ENCODE assay signal across 9 mouse cellular contexts in genomic region chr6:87733131-87733930, GRCm38 (mm10). TPM values are rescaled to one million over a fixed set of nuclear protein-coding genes. Genes with fewer than 3 reads are reported as not detected.
DNase-seq lines count a peak whose midpoint lies in the region; ATAC-seq lines count a peak whose summit lies in the region.
"Had no signal": no experiment of that assay in that cellular context is flagged by ENCODE, and none has a peak within 500 bp of the region (broad histone marks: within the 10 kb centered on the region; RNA-seq: fewer than 3 reads in every experiment).

No protein-coding gene starts in this region.

- DNase-seq in kidney, adult 11 months, result peak; percentile 21
- DNase-seq in kidney, adult 18-20 months, result no peak
- peak; percentile 68 for DNase-seq in lung, postnatal 25 days (ENCODE audit: low spot score)
- no peak for DNase-seq in testis, postnatal 10 days (ENCODE audit: low spot score)
- no peak for DNase-seq in urinary bladder, adult 2 months (ENCODE audit: low spot score)
- DNase-seq in adrenal gland, adult 2 months, result no peak

- H3K4me1 ChIP-seq in heart, embryonic 11.5 days (ENCODE audit: control insufficient read depth, insufficient read depth, low read length), result peaks cover 28% of the 10 kb centered on the region
- H3K4me1 ChIP-seq in kidney, embryonic 15.5 days, result peaks cover 53% of the 10 kb centered on the region

- peak overlapping the region; percentile 98 for H3K4me2 ChIP-seq in heart, embryonic 11.5 days
- H3K4me2 ChIP-seq in kidney, embryonic 15.5 days, result peak overlapping the region; percentile 98

- H3K9ac ChIP-seq in heart, embryonic 11.5 days (ENCODE audit: low read depth, low read length), result no peak overlapping the region
- H3K9ac ChIP-seq in kidney, embryonic 15.5 days, result no peak overlapping the region

- no peak overlapping the region for H3K27ac ChIP-seq in heart, embryonic 11.5 days (ENCODE audit: low read depth, low read length)
- H3K27ac ChIP-seq in kidney, embryonic 15.5 days, result 0 out of 2 replicates have a peak overlapping the region, but pooled peaks have one; percentile 16

- H3K27me3 ChIP-seq in heart, embryonic 11.5 days (ENCODE audit: control insufficient read depth, insufficient read depth, low read length), result peaks cover 62% of the 10 kb centered on the region
- H3K27me3 ChIP-seq in kidney, embryonic 15.5 days, result peaks cover 72% of the 10 kb centered on the region
- H3K27me3 ChIP-seq: CH12.LX had no signal

- ATAC-seq in heart, embryonic 11.5 days (replicated peaks; ENCODE audit: insufficient number of reproducible peaks, low FRiP score, low TSS enrichment), result no peak
- no peak for ATAC-seq in kidney, embryonic 15.5 days (replicated peaks; ENCODE audit: low FRiP score)

- H3K36me3 ChIP-seq in heart, embryonic 11.5 days (ENCODE audit: control insufficient read depth, insufficient read depth, low read length), result no peaks in the 10 kb centered on the region
- no peaks in the 10 kb centered on the region for H3K36me3 ChIP-seq in kidney, embryonic 15.5 days

- no peaks in the 10 kb centered on the region for H3K9me3 ChIP-seq in heart, embryonic 11.5 days (replicated peaks; ENCODE audit: control insufficient read depth, low read length)
- H3K9me3 ChIP-seq in kidney, embryonic 15.5 days (replicated peaks), result no peaks in the 10 kb centered on the region

- 30% methylated on average over 14 of the region's 14 CpGs for WGBS in heart, embryonic 11.5 days (ENCODE audit: insufficient replicate concordance)
- 30% methylated on average over 14 of the region's 14 CpGs for WGBS in kidney, embryonic 15.5 days

- H3K4me3 ChIP-seq in heart, embryonic 11.5 days (ENCODE audit: low read depth, low read length), result peak overlapping the region; percentile 45; the same call in 1 of the 2 replicates
- peak overlapping the region; percentile 61 for H3K4me3 ChIP-seq in kidney, embryonic 15.5 days (replicated peaks)

RNA-seq across cellular contexts. Expression of gene Efcc1, which starts 2.7 kb away (rescaled TPM):
- 0.25 TPM in 1 of 2 replicates, not detected in the other for polyA plus RNA-seq in heart, embryonic 11.5 days (2014; fragmentation: Nextera tagmentation; extraction: Ambion mirVana)
- 1.4 and 1.5 TPM in 2 replicates for polyA plus RNA-seq in kidney, embryonic 15.5 days (2015; fragmentation: Nextera tagmentation; extraction: Ambion mirVana)
- polyA plus RNA-seq in urinary bladder, adult 2 months (2012; rRNA removed), result 3.9 and 6.0 TPM in 2 replicates
- total RNA-seq in adrenal gland, adult 2 months (2021), result 1 to 10 TPM in 1 of 2 experiments, under 1 TPM in 1; 0.63 to 1.1 TPM
- 1.1 and 1.4 TPM in 2 replicates for polyA plus RNA-seq in adrenal gland, adult 2 months (2012; rRNA removed)
- total RNA-seq: CH12.LX had no signal

RNA-seq across cellular contexts. Expression of gene Gp9, which starts 44.5 kb away (rescaled TPM):
- polyA plus RNA-seq in heart, embryonic 11.5 days (2014; fragmentation: Nextera tagmentation; extraction: Ambion mirVana), result 6.1 and 7.1 TPM in 2 replicates
- polyA plus RNA-seq in kidney, embryonic 15.5 days (2015; fragmentation: Nextera tagmentation; extraction: Ambion mirVana), result 1.9 and 2.0 TPM in 2 replicates
- 0.19 and 0.27 TPM in 2 replicates for polyA plus RNA-seq in urinary bladder, adult 2 months (2012; rRNA removed)
- total RNA-seq in adrenal gland, adult 2 months (2021), result under 1 TPM in 1 of 2 experiments, not detected in 1; 0.45 TPM
- 0.84 and 1.0 TPM in 2 replicates for polyA plus RNA-seq in adrenal gland, adult 2 months (2012; rRNA removed)
- total RNA-seq: CH12.LX had no signal

Comparison
In these comparisons a context has a peak if more than half of its experiments do, and no peak if none do; other contexts are left out.
1. DNase-seq: peak in kidney, adult 11 months (single experiment) and lung, postnatal 25 days (single experiment); none in kidney, adult 18-20 months (single experiment), testis, postnatal 10 days (single experiment), urinary bladder, adult 2 months (single experiment) and adrenal gland, adult 2 months (single experiment).